13 mouse cellular contexts compared by ENCODE assay signal in the genomic region with DNA sequence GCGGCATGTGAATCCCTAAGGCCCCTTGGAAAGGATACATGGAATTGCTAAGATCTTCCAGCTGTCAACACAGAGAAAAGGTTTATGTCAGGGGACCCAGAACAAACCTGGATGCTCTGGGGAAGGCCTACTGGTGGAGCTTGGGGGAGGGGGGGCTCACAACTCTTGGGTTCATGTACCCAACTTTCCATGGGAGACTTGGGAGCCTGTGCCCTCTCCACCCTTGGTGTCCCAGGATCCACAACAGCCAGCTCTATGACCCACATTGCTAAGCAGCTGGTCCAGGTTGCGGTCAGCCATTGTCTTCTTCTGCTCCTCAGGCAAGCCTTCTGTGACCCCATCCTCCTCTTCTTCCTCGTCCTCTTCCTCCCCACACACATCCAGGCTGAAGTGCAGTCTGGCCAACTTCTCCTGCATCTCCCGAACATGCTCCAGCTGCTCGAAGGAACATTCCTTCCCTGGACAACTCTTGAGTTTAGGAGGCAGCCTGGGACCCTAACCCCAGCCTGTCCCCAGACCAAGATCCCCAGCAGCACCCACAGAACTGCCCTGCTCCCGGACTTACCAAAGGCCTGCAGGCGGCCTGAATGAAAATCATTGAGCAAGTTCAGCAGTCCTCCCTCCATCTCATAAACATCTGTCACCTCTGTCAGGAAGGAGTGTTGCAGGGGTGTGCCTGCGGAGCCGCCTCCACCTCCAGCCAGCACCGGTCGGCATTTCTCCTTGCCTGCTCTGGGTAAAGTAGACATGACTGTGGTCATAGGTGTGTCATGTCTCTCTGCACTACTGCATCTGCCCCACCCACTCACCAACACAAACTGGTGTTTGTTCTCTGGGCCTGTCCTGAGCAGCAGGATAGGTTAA. TPM values are rescaled to one million over a fixed set of nuclear protein-coding genes. Genes with fewer than 3 reads are reported as not detected.
DNase-seq lines count a peak whose midpoint lies in the region; ATAC-seq and TF ChIP-seq lines count a peak whose summit lies in the region.
"Had no signal": no experiment of that assay in that cellular context is flagged by ENCODE, and none has a peak within 500 bp of the region (broad histone marks: within the 10 kb centered on the region; RNA-seq: fewer than 3 reads in every experiment).

No protein-coding gene starts in this region.

- WGBS in heart, embryonic 15.5 days, result 83% methylated on average over 11 of the region's 11 CpGs
- 57% methylated on average over 11 of the region's 11 CpGs for WGBS in lung, adult 2 months
- 90% methylated on average over 11 of the region's 11 CpGs for WGBS in hindbrain, embryonic 16.5 days
- WGBS in limb, embryonic 10.5 days, result 86% methylated on average over 11 of the region's 11 CpGs

- no peak for ATAC-seq in heart, embryonic 15.5 days (replicated peaks; ENCODE audit: insufficient number of reproducible peaks, insufficient read depth, low FRiP score, low read depth)
- ATAC-seq in hindbrain, embryonic 16.5 days, result no peak
- ATAC-seq: forebrain, embryonic 14.5 days had no signal

- no peak for TF ChIP-seq CTCF in lung, adult 2 months (IDR thresholded peaks at IDR 0.05; ENCODE audit: insufficient read depth, low read length)

- H3K36me3 ChIP-seq in heart, embryonic 15.5 days, result peaks cover 12% of the 10 kb centered on the region
- H3K36me3 ChIP-seq in hindbrain, embryonic 16.5 days (ENCODE audit: control insufficient read depth, insufficient read depth, low read length), result peaks cover 4% of the 10 kb centered on the region; the same call in 1 of the 2 replicates
- peaks cover 28% of the 10 kb centered on the region for H3K36me3 ChIP-seq in limb, embryonic 10.5 days

- peak overlapping the region; percentile 29 for H3K4me2 ChIP-seq in heart, embryonic 15.5 days
- 0 out of 2 replicates have a peak overlapping the region, but pooled peaks have one; percentile 1 for H3K4me2 ChIP-seq in hindbrain, embryonic 16.5 days (ENCODE audit: low read length)

- no peak for TF ChIP-seq POLR2A in lung, adult 2 months (IDR thresholded peaks at IDR 0.05; ENCODE audit: borderline replicate concordance, extremely low read depth, low read depth, low read length)

- H3K9ac ChIP-seq in heart, embryonic 15.5 days, result peak overlapping the region; percentile 32; the same call in 1 of the 2 replicates
- H3K9ac ChIP-seq in hindbrain, embryonic 16.5 days (ENCODE audit: low read depth, low read length), result peak overlapping the region; percentile 5

- H3K4me3 ChIP-seq in heart, embryonic 15.5 days, result peak overlapping the region; percentile 9; the same call in 1 of the 2 replicates
- H3K4me3 ChIP-seq in lung, adult 2 months (replicated peaks; ENCODE audit: extremely low read depth, low read depth, low read length), result peak overlapping the region; percentile 51
- H3K4me3 ChIP-seq in hindbrain, embryonic 16.5 days (ENCODE audit: low read length), result no peak overlapping the region
- H3K4me3 ChIP-seq in limb, embryonic 10.5 days, result no peak overlapping the region

- peak overlapping the region; percentile 78 for H3K27ac ChIP-seq in heart, embryonic 15.5 days
- 0 out of 2 replicates have a peak overlapping the region, but pooled peaks have one; percentile 48 for H3K27ac ChIP-seq in hindbrain, embryonic 16.5 days (ENCODE audit: low read depth, low read length)
- H3K27ac ChIP-seq in limb, embryonic 10.5 days, result 0 out of 2 replicates have a peak overlapping the region, but pooled peaks have one; percentile 14

- no peaks in the 10 kb centered on the region for H3K9me3 ChIP-seq in heart, embryonic 15.5 days (replicated peaks)
- H3K9me3 ChIP-seq in hindbrain, embryonic 16.5 days (ENCODE audit: control insufficient read depth, low read length), result no peaks in the 10 kb centered on the region
- H3K9me3 ChIP-seq in limb, embryonic 10.5 days (replicated peaks), result no peaks in the 10 kb centered on the region

- peaks cover 56% of the 10 kb centered on the region for H3K4me1 ChIP-seq in heart, embryonic 15.5 days (replicated peaks)
- peaks cover 25% of the 10 kb centered on the region for H3K4me1 ChIP-seq in lung, adult 2 months (ENCODE audit: control insufficient read depth, insufficient read depth, low read length)
- H3K4me1 ChIP-seq in hindbrain, embryonic 16.5 days (ENCODE audit: control insufficient read depth, insufficient read depth, low read depth, low read length), result peaks cover 44% of the 10 kb centered on the region
- H3K4me1 ChIP-seq in limb, embryonic 10.5 days, result peaks cover 52% of the 10 kb centered on the region

- no peak for DNase-seq in heart, postnatal 25 days (ENCODE audit: low spot score)
- no peak for DNase-seq in lung, adult 2 months
- DNase-seq in lung, postnatal 36 days, result no peak
- DNase-seq in limb, embryonic 10.5 days (ENCODE audit: low spot score), result no peak
- DNase-seq in left cerebral cortex, postnatal 10 days (ENCODE audit: extremely low spot score in 1 of 2, low spot score in 2 of 2), result no peak
- DNase-seq in MN1 (ENCODE audit: low spot score), result no peak
- DNase-seq: adrenal gland, adult 8-10 months had no signal

- H3K27me3 ChIP-seq in heart, embryonic 15.5 days, result no peaks in the 10 kb centered on the region
- H3K27me3 ChIP-seq in hindbrain, embryonic 16.5 days (replicated peaks; ENCODE audit: control insufficient read depth, insufficient read depth, low read length), result no peaks in the 10 kb centered on the region
- no peaks in the 10 kb centered on the region for H3K27me3 ChIP-seq in limb, embryonic 10.5 days (ENCODE audit: low read depth, poor library complexity, severe bottlenecking)

- intact Hi-C loops in heart, postnatal 25 days (cut with DNase I), result no loop called here
- intact Hi-C loops in left cerebral cortex, postnatal 10 days (cut with DNase I), result no loop called here

RNA-seq across cellular contexts. Expression of a gene that starts 1.8 kb away (rescaled TPM):
- 19.0 and 22.9 TPM in 2 replicates for polyA plus RNA-seq in heart, embryonic 15.5 days (2015; fragmentation: Nextera tagmentation; extraction: Ambion mirVana)
- total RNA-seq in heart, postnatal 25 days (2021), result 10 to 100 TPM; 17.2 to 19.1 TPM
- 31.1 and 36.5 TPM in 2 replicates for polyA plus RNA-seq in lung, adult 2 months (2012; rRNA removed)
- 27.6 and 33.4 TPM in 2 replicates for polyA plus RNA-seq in hindbrain, embryonic 16.5 days (2015; fragmentation: Nextera tagmentation; extraction: Ambion mirVana)
- polyA plus RNA-seq in limb, embryonic 10.5 days (2016; fragmentation: Nextera tagmentation; extraction: Ambion mirVana), result 30.2 and 34.7 TPM in 2 replicates
- total RNA-seq in left cerebral cortex, postnatal 10 days (2021), result 10 to 100 TPM; 29.3 to 31.5 TPM

RNA-seq across cellular contexts. Expression of a gene that starts 3.1 kb away (rescaled TPM):
- polyA plus RNA-seq in heart, embryonic 15.5 days (2015; fragmentation: Nextera tagmentation; extraction: Ambion mirVana), result 47.3 and 52.4 TPM in 2 replicates
- 10 to 100 TPM; 25.3 to 28.5 TPM for total RNA-seq in heart, postnatal 25 days (2021)
- polyA plus RNA-seq in lung, adult 2 months (2012; rRNA removed), result 20.6 and 34.1 TPM in 2 replicates
- polyA plus RNA-seq in hindbrain, embryonic 16.5 days (2015; fragmentation: Nextera tagmentation; extraction: Ambion mirVana), result 160 and 169 TPM in 2 replicates
- polyA plus RNA-seq in limb, embryonic 10.5 days (2016; fragmentation: Nextera tagmentation; extraction: Ambion mirVana), result 34.9 and 42.3 TPM in 2 replicates
- 100 to 1,000 TPM; 123 to 130 TPM for total RNA-seq in left cerebral cortex, postnatal 10 days (2021)

RNA-seq across cellular contexts. Expression of a gene that starts 6.6 kb away (rescaled TPM):
- 1.7 and 2.1 TPM in 2 replicates for polyA plus RNA-seq in heart, embryonic 15.5 days (2015; fragmentation: Nextera tagmentation; extraction: Ambion mirVana)
- total RNA-seq in heart, postnatal 25 days (2021), result 1 to 10 TPM in 1 of 2 experiments, under 1 TPM in 1; 0.61 to 1.5 TPM
- 16.0 and 17.8 TPM in 2 replicates for polyA plus RNA-seq in lung, adult 2 months (2012; rRNA removed)
- 2.1 and 3.9 TPM in 2 replicates for polyA plus RNA-seq in hindbrain, embryonic 16.5 days (2015; fragmentation: Nextera tagmentation; extraction: Ambion mirVana)
- polyA plus RNA-seq in limb, embryonic 10.5 days (2016; fragmentation: Nextera tagmentation; extraction: Ambion mirVana), result 1.7 and 1.8 TPM in 2 replicates
- 1 to 10 TPM; 3.0 to 3.2 TPM for total RNA-seq in left cerebral cortex, postnatal 10 days (2021)
- total RNA-seq: hematopoietic stem cell, adult 5-6 weeks; megakaryocyte progenitor cell, adult 5-6 weeks; MEL had no signal

RNA-seq across cellular contexts. Expression of a gene that starts 20.2 kb away (rescaled TPM):
- polyA plus RNA-seq in heart, embryonic 15.5 days (2015; fragmentation: Nextera tagmentation; extraction: Ambion mirVana), result 136 and 147 TPM in 2 replicates
- 10 to 100 TPM; 38.5 to 42.3 TPM for total RNA-seq in heart, postnatal 25 days (2021)
- polyA plus RNA-seq in lung, adult 2 months (2012; rRNA removed), result 136 and 158 TPM in 2 replicates
- 185 and 190 TPM in 2 replicates for polyA plus RNA-seq in hindbrain, embryonic 16.5 days (2015; fragmentation: Nextera tagmentation; extraction: Ambion mirVana)
- 228 and 231 TPM in 2 replicates for polyA plus RNA-seq in limb, embryonic 10.5 days (2016; fragmentation: Nextera tagmentation; extraction: Ambion mirVana)
- 100 to 1,000 TPM; 110 TPM for total RNA-seq in left cerebral cortex, postnatal 10 days (2021)

RNA-seq across cellular contexts. Expression of a gene that starts 20.2 kb away (rescaled TPM):
- 151 and 175 TPM in 2 replicates for polyA plus RNA-seq in heart, embryonic 15.5 days (2015; fragmentation: Nextera tagmentation; extraction: Ambion mirVana)
- total RNA-seq in heart, postnatal 25 days (2021), result 100 to 1,000 TPM; 119 to 129 TPM
- 148 and 197 TPM in 2 replicates for polyA plus RNA-seq in lung, adult 2 months (2012; rRNA removed)
- polyA plus RNA-seq in hindbrain, embryonic 16.5 days (2015; fragmentation: Nextera tagmentation; extraction: Ambion mirVana), result 216 and 223 TPM in 2 replicates
- 322 and 358 TPM in 2 replicates for polyA plus RNA-seq in limb, embryonic 10.5 days (2016; fragmentation: Nextera tagmentation; extraction: Ambion mirVana)
- total RNA-seq in left cerebral cortex, postnatal 10 days (2021), result 100 to 1,000 TPM; 141 to 151 TPM

Comparison
In these comparisons a context has a peak if more than half of its experiments do, and no peak if none do; other contexts are left out.
1. H3K27ac ChIP-seq: peak in every context shown above with its lines; median percentile 78 in heart, embryonic 15.5 days; 48 in hindbrain, embryonic 16.5 days; 14 in limb, embryonic 10.5 days.
2. H3K4me3 ChIP-seq: peak in heart, embryonic 15.5 days (single experiment) and lung, adult 2 months (single experiment); none in hindbrain, embryonic 16.5 days (single experiment) and limb, embryonic 10.5 days (single experiment).